Mouse (Mus musculus) kidney, adult 11 months (tissue): ENCODE measurements around the gene Asb1.

Experiments used
- DNase-seq: peaks from one replicate; pipeline ENCODE4 v3.0.0; 2022

The Asb1 gene

DNA sequence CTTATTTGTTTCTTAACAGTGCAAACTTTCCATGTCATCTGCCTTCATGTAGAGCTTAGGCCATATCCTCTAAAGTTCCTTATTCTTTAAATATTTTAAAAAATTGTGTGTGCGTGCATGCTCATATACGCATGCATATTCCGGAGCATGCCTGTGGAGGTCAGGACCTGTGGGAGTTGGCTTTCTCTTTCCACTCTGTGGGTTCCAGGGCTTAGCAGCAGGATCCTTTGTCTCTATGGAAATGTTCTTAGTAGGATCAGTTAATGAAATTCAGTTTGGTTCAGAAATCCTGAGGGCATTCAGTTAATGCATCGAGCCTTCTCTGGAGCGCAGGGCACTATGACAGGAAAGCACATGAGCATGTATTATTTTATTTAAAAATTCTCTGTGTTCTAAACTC is 7.2 kb downstream of the Asb1 start:
- DNase-seq = no peak

DNA sequence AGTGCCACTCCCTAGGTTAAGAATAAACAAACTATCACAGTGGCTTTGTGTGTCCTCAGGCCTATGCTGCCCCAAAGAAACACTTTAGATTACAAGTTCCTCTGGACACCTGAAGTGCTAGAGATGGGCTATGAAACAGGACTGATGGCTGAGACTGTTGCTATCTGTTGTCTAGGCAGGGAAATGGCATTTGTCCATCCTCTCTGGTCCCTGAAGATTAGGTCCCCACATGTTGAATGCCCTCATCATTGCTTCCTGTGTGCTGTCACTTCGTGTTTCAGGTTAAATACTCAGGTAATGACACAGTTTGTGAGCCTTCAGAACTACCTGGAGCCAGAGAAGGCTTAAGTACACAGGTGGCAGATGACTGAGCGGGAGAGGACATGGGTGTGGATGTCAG is 8.7 kb downstream of the Asb1 start:
- no peak for DNase-seq

DNA sequence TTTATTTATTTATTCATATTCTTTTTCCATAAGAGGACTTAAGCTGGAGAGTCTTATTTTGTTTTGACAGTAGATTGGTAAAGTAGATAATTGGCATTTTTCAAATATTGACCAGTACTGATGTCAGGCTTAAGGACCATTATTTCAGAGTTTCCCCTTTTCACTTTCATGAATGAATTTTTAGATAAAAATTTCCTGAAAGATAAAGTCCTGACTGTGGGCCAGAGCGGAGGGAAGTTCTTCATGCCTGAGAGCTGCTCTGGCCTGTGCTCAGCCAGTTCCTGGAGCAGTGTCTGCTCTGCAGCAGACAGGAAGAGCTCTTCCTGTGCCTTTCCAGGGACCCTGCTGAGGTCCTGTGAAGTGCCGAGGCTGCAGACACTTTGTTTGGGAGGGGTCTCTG is 16.8 kb downstream of the Asb1 start:
- no peak for DNase-seq

DNA sequence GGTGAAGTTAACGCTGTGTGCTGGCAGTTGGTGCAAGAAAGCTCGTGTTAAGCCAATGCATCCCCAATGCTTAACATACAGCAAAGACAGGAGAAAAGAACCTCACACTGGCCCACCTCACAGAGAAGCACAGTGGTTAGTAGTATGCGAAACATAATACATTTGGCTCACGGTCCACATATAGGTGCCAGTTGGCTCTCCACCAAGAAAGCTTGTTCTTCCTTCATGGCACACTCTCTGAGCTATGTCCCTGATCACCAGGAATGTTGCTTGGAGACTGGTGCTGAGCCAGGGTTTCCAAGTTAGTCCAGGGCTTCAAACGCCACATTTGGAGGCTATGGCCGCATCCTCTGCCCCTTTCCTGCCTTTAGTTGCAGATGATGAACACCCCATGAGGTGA is 20.9 kb downstream of the Asb1 start:
- no peak for DNase-seq

DNA sequence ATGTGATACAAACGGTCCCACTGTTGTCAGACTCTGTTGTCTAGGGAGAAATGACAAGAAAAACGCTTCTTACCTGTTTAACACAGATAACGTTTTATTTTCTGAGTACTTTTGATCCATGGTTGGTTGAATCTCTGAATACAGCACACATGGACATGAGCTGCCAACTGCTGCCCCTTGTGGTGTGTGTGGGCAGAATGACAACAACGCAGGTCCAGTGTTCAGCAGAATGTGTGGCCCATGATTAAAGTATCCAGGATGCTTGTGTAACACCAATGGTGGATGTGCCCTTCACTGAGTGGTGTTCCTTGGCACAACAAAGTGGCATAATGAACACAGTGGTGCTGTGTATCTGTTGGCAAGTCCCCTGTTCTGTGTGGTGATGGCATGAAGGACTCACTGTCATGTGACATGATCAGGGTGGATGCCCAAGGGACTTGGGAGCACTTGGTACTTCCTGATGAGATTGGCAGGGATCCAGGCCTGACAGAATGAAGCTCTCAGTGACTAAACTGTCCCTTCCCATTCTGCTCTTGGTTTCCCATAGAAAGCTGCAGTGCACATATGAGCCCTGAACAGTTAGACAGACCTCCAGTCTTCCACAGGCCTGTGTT is 22.7 kb downstream of the Asb1 start:
- DNase-seq = no peak

DNA sequence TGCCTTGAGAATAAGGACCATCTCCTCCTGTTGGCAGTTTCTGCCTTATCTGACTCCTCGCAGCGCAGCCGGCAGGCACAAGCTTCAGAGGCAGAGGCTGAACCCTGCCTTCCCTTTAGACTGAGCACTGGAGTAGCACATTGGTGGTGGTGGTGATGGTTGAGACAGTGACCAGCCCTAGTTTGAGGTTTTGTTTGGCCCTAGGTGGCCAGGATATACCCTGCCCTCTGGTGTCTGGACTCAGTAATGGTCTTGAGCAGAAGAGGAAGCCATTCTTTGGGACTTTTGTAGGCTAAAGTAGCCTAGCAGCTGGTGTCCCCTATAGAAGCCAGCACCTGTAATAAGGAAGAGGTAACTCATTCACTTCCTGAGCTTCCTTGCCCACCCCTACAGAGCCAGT is 23.7 kb downstream of the Asb1 start:
- no peak for DNase-seq

DNA sequence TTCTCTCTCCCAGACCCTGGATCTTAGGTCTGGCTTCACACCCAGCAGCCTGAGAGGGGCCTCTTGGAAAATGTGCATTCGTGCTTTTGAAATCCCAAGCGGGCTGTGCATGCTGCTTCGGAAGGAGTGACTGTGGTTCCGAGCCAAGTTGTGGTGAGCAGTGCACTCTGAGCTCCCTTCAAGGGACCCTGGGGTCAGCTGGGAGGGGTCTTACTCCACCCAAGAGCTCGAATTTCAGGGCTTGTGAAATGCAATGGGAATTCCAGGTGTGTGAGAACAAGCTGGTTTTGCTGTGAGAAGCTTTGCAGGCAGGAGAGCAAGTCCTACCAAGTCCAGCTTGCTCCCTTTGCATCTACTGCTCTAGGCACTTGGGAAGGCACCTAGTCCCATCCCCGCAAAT is 24.3 kb downstream of the Asb1 start:
- no peak for DNase-seq

DNA sequence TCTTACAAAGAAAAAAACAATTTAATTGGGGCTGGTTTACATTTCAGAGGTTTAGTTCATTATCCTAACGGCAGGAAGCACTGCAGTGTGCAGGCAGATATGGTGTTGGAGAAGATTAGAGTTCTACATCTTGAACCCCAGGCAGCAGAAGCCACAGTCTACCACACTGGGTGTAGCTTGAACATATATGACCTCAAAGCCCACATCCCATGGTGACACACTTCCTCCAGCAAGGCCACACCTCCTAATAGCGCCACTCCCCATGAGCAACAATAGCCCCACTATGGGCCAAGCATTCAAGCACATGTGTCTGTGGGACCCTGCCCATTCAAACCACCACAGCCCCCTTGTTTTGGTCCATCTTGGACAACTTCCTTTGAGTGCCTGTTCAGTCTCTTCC is 26.9 kb downstream of the Asb1 start:
- DNase-seq = no peak

DNA sequence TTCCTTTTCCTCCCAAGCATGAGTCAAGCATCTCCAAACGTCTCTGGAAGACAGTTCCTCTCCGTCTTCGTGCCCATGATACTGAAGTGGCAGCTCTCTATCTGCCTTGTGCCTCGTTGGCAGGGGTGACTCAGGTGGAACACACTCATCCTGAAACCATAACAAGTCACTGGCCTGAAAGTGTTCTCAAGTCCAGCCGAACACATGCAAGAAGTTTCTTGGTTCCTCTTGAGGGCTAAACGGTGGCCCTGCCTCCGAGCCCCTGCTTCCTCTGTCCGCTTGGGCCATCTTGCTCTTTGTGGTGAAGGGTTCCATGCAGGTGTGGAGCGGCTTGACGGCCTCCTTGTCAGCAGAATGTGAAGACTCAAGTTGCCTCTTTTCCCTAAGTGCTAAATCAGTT is 32.1 kb downstream of the Asb1 start:
- DNase-seq = no peak

DNA sequence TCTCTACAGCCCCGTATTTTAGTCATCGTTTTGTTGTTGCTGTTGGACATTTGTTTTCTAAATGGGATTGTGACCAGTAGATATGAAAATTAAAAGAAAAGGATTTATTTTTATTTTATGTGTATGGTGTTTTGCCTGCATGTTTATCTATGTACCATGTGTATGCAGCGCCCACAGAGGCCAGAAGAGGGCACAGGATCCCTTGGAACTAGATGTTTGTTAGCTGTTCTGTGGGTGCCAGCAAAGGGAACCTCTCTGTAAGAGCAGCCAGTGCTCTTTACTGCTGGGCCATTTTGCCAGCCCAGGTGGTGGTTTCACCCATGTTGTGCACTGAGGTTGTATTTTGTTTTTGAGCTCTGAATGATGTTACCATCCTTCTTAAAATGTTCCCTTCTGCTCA is 33.9 kb downstream of the Asb1 start:
- DNase-seq = no peak

DNA sequence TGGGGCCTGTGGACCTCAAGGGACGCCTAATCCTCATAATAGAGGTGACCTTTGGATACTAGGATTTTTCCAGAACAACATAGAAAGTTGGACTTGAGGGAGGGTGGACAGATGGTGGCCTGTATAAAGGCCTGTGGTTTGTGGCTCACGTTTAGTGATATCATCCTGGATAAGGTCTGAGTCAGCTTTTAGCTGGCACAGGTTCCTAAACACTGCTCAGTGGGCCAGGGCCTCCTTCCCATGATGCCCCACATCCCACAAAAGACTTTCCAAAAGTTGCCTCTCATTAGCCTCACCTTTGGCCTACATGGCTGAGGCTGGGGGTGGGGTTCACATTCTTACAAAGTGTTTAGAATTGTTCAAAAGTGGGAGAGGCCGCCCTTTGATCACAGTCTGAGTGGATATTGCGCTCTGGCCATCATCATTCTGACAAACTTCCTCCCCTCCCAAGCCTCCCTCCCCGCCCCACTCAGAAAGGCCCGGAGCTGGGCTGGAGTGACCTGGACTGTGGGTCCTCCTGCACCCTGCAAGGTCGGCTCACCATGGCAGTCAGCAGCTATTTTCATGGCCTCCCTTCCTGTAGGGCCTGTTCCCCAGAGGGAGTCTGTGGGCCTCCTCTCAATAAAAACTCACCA is 37.7 kb downstream of the Asb1 start:
- DNase-seq = no peak

DNA sequence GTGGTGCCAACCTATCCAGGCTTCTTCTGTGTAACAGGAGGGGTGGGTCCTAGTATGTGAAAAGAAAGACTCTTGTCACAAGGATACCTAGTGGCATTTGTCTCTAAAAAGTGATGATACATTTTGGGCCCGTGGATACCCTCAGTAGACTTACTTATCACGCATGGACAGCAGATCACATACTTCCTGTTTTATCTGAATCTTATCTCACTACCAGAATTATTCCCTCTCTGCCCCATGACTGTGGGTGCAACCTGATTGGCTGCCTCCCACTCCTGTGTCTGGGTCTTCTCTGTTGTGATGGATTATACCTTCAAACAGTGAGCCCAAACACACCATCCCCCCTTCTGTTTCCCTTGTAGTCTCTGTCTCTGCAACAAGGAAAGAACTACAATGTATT is 40.2 kb downstream of the Asb1 start:
- DNase-seq = no peak

DNA sequence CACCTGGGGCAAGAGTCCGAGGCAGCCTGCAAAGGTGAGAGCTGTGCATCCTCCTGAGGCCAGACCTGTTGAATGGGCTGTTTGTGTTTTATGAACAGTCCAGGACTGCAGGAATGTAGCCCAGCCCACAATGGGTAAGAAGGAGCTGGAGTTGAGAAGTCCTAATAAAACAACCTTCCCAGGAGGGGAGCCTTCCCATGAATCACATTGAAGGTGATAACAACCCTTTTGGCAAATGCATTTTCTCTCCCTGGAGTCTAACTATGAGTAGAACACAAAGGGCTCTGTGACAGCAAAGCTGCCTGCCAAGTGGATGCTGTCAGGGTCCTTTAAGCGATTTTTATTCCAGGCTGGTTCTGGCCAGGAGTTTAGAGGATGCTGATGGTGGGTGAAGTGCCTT is 40.9 kb downstream of the Asb1 start:
- no peak for DNase-seq

DNA sequence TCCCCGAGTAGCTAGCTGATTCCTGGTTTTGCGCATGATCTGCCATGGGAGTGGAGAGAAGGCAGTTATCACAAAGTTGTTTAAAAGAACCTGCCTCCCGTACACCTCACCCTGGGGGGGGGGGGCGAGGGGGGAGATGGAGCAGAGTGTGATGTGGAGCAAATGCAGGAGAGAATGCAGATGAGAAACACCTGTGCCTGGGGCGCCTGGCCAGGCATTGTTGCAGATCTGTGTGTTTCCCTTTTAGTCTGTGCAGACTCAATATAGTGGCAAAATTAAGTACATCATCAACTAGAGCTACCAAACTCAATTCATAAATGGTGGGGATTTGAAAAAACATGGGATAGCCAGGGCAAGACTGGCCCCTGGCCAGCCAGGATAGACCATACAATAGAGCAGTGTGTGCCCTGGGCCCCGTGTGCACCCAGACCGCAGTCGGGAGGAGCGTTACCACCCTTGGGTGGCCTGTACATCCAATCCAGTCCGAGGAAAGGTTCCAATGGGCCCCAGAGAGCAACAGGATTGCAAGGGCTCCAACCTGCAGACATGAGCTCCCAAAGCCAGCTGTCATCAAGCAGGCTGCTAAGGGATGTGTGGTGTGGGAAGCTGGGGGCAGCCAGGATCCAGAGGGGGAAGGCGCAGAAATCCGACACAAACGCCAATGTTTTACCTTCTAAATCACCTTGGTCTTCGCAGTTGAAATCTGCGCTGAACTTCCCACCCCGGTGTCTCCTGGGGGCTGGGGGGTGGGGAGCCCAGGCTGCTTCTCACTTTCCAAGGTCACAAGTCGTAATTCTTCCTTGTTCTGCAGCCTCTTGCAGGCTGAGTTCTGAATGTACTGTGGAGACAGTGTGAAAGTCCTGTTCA is 44.9 kb downstream of the Asb1 start:
- no peak for DNase-seq

DNA sequence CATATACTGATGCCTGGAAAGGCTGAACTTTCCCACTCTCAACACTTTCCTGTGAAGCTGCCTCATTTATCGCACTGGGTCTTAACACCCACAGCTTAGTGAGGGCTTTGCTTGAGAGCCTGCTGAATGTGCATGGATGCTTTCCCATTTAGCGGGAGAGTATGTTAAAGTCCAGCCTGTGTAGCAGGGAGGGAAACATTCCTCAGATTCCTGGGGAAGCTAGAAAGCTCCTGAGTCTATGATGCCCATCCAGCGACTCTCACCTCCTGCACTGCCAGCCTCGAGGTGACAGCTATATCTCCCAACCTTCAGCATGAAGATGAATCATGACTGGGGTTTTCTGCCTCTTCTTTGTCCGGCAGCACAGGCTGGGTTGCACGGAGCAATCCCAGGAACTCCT is 49.4 kb downstream of the Asb1 start:
- DNase-seq = no peak

DNA sequence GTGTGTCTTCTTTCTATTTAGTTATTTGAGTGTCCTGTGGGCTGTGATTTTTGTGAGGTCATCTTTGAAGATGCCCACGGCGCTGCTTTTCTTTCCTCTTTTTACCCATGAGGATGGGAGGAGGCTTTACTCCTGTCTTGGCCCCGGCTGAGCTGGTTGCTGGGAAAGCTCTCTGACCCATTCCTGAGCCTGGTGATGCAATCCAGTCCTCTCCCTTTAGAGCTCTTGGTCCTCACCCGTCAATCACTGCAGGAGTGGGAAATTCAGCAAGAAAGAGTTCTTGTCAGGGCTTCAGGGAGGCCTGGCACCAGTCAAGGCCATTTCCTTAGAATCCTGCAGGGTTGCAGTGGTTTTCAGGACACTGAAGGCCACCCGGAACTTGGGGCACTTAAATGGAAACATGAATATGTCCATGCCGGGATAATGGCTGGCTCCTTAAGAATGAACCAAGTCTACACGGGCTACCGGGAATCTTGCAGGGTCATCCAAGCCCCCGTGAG is 55.2 kb downstream of the Asb1 start:
- no peak for DNase-seq

DNA sequence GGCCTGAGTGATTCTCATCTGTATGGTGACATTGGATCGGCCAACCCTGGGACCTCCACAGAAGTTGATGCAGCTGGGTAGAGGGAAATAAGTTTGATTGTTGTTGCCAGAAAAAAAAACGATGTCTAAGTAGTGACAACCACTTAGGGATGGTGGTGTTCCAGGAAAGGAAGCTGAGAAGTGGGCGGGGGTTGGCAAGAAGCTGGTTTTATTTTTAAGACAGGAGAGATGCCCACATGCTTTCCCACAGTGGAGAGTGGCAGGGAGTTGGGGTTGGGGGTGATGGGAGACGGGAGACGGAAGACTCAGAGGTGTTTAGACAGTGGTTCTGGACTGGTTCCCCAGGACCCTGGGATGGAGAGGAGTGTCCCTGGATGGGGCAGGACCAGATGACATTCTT is 57.3 kb downstream of the Asb1 start:
- DNase-seq = no peak

DNA sequence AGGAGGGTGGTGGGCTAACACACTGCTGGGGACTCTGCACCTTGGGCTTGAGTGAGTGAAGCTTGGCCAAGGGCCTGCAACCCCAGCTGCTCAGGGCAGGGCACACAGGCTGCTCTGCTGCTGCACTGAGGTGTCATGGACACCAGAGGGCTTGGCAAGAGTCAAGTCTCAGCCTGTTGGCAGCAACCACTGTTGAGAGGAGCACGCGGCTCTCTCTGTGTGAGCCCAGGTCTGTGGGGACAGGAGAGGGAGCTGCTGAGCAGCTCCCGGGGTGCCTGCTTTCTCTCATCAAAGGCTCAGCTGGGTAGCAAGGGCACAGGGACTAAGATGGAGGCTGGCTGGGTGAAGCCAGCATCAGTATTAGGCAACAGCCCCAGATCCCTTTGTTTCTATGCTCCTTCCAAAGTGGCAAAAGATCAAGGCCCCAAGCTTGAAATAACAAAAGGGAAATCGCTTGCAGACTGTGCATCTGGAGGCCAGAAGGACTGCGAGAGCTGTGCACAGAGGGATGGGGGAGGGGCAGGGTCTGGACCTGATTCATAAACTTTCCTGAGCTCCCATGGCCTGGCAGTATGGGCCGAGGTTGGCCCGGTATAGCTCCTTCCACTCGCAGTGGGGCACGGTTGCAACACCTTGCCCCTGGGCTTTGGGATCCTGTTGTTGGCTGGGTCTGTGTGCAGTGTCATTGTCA is 60.5 kb downstream of the Asb1 start:
- peak; percentile 28 for DNase-seq

DNA sequence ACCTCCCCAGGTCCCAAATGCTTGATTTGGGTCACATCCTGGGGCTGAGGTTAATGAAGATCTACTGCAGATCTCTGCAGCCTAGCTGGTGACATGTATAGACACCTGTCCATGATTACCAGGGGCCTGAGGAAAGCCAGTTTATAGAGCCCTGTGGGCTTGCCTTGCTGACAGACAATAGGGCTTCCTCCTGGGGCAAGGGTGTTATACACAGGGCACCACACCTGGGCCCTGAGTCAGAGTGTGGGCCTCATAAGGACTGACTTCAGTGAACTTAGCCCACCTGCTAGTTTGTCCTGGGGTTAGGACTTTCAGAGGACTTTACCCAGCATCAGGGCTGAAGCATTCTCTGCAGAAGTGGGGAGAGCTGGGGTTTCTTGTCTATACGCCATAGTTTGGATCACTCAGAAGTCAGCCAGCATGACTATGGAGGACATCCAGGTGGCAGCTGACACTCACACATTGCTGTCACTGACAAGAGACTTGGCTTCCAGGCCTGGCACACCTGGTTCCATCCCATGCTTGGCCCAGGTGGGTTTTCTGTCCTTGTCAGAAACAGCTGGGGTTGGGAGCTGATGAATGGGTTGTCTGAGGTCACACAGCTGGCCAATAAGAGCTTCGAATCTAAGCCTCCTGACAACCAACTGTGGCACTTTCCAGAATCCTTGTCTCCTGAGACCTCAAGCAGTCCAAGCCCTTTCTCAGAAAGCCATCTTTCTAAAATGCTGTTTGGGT is 61.2 kb downstream of the Asb1 start:
- no peak for DNase-seq

DNA sequence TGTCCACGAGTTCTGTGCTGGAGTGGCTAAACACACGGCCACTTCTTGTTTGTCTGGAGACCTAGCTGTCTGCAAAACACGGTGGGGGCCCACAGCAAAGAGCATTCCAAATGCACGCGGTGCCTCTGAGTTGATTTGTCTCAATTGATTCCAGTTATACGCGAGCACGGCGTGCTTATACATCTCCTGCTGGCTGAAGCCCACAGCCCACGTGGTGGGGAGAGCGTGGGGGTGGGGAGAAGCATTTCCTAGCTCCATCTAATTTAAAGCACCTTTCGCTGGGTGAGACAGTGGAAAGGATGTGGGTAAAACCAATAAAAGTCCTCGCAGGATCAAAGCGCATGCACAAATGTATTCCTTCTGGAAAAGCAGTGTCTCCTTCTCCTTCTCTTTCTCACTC is 65.3 kb downstream of the Asb1 start:
- no peak for DNase-seq

DNA sequence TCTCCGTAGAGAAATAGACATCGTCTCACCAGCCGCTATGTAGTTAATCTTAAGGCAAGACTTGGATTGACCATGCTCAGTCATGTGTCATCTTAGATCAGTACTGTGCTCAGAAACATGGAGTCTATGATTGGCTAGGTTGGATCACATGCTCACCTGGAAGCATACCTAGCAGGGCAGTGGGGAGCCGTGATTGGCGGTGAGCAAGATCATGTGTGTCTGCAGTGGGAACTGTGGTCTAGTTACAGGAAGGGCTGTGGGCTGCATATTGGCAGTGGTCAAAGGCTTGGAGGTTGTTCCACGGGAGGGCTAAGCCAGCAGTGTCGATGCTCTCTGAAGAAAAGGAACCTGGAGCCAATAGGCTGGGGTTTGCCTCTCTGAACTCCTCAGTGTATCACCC is 66.4 kb downstream of the Asb1 start:
- DNase-seq = no peak

DNA sequence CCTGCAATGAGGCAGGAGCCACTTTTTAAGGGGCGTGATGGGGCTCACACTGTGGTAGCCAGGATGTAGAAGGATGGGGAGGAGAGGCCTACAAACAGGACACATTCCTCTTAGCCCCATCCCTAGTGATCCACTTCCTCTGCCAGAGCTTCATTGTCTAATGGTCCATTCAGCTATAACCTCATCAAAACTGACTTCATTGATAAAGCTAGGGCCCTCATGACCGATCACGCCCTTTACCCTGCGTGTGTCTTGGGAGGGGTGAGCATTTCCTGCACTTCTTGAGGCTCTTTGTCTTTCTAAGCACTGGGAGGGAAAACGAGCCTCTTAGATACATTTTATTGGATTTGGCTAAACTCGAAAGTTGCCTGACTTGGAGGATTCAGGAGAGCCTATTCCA is 66.8 kb downstream of the Asb1 start:
- DNase-seq = no peak
